Mouse (Mus musculus) brain, embryonic 14.5 days (tissue): ENCODE data around the gene Alkbh2.

Experiments
- CTCF ChIP-seq: fragments of 200-500 bp; IDR thresholded peaks from 2 replicates; pipeline ENCODE4 v1.5.1; 2012; ENCODE audit warnings: inconsistent platforms, mild to moderate bottlenecking, moderate library complexity, borderline replicate concordance; ENCODE audit not compliant: insufficient read depth, insufficient read length; ENCODE audit errors: extremely low read depth
- POLR2A ChIP-seq: fragments of 200-500 bp; IDR thresholded peaks from 2 replicates; pipeline ENCODE4 v1.6.1; 2012; ENCODE audit warnings: mild to moderate bottlenecking, inconsistent platforms, borderline replicate concordance; ENCODE audit not compliant: poor library complexity, insufficient read depth, insufficient read length, severe bottlenecking; ENCODE audit errors: extremely low read depth

DNA sequence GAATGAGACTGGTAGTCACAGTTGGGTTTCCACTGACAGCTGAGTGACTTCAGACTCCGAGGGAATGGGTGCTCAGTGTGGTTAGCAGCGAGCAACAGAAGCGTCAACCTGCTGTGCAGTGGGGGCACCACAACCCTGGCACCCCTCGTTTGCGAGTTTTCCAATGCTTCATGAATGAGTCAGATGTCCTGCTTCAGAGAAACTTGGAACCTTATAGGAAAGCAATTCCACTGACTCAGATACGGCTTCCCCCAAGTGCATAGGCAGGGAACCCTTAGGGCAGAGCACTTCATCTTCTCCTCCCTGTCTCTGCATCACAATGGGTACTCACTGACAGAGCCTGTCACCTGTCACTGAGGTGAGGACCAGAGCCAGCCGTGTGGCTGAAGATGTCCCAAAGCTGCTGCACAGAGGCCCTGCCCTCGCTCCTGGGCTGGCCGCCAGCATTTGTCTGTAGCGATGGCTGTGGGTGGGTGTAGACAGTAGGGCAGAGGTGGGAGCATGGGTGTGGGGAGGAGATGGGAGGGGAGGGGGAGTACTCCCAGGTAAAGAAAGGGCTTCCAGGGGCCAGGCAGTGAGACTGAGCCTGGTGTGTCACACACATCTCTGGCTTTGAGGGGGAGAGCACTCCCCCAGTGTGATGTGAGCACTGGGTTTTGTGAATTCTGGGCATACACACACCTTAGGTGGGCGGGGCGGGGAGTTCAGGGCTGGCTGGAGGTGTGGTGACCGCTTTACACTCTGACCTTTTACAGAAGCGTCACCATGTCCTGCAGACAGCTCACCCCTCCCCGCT is 9.7 kb upstream of the Alkbh2 start:
- TF ChIP-seq CTCF = no peak
- TF ChIP-seq POLR2A = no peak
